Mouse (Mus musculus) limb, embryonic 10.5 days (tissue): ENCODE data around the gene Esr2. TPM values are rescaled to one million over a fixed set of nuclear protein-coding genes. Genes with fewer than 3 reads are reported as not detected.

ENCODE experiments used
- polyA plus RNA-seq: library from polyadenylated mRNA; unstranded; fragments of >200 nt; fragmentation: Nextera tagmentation; extraction: Ambion mirVana; gene quantifications from 2 replicates; pipeline ENCODE4 v1.2.1, GENCODE M21; 2016

Esr2 gene
- polyA plus RNA-seq, 1 experiment from 2014 or later, result 0.18 TPM

Other genes starting within 250 kb of the Esr2 start
- gene Tex21, start 69.5 kb upstream of the Esr2 start, polyA plus RNA-seq, result not detected in 2 replicates
- 100 and 121 TPM in 2 replicates for gene Mthfd1, start 78.0 kb upstream of the Esr2 start, polyA plus RNA-seq
- 1.2 and 1.9 TPM in 2 replicates for gene Akap5, start 147.6 kb upstream of the Esr2 start, polyA plus RNA-seq
- gene Zbtb25, start 192.3 kb upstream of the Esr2 start, polyA plus RNA-seq, result 15.9 and 16.3 TPM in 2 replicates
- gene Zbtb1, start 193.0 kb upstream of the Esr2 start, polyA plus RNA-seq, result 9.7 and 11.1 TPM in 2 replicates
- 4.8 and 4.9 TPM in 2 replicates for gene Hspa2, start 226.9 kb upstream of the Esr2 start, polyA plus RNA-seq
- 1.0 and 2.2 TPM in 2 replicates for gene Ppp1r36, start 240.3 kb upstream of the Esr2 start, polyA plus RNA-seq